Mouse (Mus musculus) liver, embryonic 14.5 days (tissue): ENCODE measurements around the gene Hpcal4.

ENCODE experiments used
- CTCF ChIP-seq: IDR thresholded peaks from 2 replicates; pipeline ENCODE4 v1.5.1; 2016; ENCODE audit warnings: antibody characterized with exemption, low read depth, control low read depth
- EP300 ChIP-seq: IDR thresholded peaks from 2 replicates; pipeline ENCODE4 v1.6.1; 2016; ENCODE audit warnings: antibody characterized with exemption, low read depth

DNA sequence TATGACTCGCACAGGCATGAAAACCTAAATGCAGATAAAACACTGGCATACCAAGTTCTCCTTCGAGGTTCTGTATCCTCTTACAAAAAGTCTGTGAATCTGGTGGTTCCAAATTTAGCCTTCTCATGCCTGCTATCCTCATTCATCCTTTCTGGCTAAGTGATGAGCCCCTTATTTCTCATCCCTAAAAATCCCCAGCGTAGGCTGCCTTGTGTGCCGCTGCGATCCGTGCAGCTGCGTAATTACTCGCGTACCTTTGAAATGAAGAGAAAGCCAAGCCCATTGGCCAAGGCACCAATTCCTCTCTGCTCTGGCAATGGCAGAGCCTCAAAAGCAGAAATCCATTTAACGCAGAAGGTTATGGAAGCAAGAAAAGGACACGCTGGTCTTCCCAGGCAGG, 10.8 kb downstream of the Hpcal4 start:
- TF ChIP-seq EP300, result no peak
- no peak for TF ChIP-seq CTCF
